Mouse (Mus musculus): ENCODE data around the gene Fth1. TPM values are rescaled to one million over a fixed set of nuclear protein-coding genes. Genes with fewer than 3 reads are reported as not detected.

Fth1 gene
- total and polyA plus RNA-seq, 3 experiments: 1,016 to 28,412 (median 2,660) TPM

DNA sequence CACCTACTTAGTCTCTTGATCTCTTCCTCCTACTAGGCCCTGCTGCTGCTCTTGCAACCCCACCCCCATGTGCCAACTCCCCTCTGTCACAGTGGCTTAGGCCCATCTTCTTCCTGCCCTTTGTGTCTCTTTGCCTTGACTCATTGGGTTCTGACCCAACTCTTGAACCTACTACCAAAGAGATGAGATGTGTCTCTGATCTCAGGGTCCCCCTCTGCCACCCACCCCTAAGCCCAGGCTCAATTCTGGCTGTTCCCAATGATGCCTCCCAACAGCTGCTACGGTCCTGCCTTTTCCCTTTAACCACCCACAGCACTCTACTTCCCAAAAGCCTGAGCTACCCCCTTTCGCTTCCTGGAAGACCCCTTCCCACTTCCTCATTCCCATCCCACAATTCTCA lies 41.6 kb downstream of the Fth1 start:
- ATAC-seq (ENCODE audit: extremely low read depth, insufficient number of reproducible peaks, low FRiP score, poor library complexity, severe bottlenecking) (no peak), DNase-seq (ENCODE audit: low spot score) (no peak)
- no peak for TF ChIP-seq CTCF (IDR thresholded peaks at IDR 0.05; ENCODE audit: low read depth, low read length)
- TF ChIP-seq GATA2 (IDR thresholded peaks at IDR 0.05; ENCODE audit: borderline replicate concordance, low read depth, low read length): no peak
- no peak for TF ChIP-seq POLR2AphosphoS5 (IDR thresholded peaks at IDR 0.05; ENCODE audit: insufficient replicate concordance, low read depth, low read length)
- no peak for TF ChIP-seq GATA1 (IDR thresholded peaks at IDR 0.05; ENCODE audit: borderline replicate concordance, low read length)
- TF ChIP-seq TAL1 (conservative IDR thresholded peaks at IDR 0.05; ENCODE audit: low read depth, low read length): no peak
- H3K9me3 ChIP-seq (replicated peaks): no peaks in the 10 kb centered on the region
- no peak overlapping the region for H3K4me3 ChIP-seq (ENCODE audit: low read depth, low read length)
- peaks cover 80% of the 10 kb centered on the region for H3K4me1 ChIP-seq (ENCODE audit: insufficient read depth, low read depth, low read length)
- no peaks in the 10 kb centered on the region for H3K27me3 ChIP-seq (ENCODE audit: insufficient read depth, low read length)
- peaks cover 17% of the 10 kb centered on the region for H3K36me3 ChIP-seq (replicated peaks)

DNA sequence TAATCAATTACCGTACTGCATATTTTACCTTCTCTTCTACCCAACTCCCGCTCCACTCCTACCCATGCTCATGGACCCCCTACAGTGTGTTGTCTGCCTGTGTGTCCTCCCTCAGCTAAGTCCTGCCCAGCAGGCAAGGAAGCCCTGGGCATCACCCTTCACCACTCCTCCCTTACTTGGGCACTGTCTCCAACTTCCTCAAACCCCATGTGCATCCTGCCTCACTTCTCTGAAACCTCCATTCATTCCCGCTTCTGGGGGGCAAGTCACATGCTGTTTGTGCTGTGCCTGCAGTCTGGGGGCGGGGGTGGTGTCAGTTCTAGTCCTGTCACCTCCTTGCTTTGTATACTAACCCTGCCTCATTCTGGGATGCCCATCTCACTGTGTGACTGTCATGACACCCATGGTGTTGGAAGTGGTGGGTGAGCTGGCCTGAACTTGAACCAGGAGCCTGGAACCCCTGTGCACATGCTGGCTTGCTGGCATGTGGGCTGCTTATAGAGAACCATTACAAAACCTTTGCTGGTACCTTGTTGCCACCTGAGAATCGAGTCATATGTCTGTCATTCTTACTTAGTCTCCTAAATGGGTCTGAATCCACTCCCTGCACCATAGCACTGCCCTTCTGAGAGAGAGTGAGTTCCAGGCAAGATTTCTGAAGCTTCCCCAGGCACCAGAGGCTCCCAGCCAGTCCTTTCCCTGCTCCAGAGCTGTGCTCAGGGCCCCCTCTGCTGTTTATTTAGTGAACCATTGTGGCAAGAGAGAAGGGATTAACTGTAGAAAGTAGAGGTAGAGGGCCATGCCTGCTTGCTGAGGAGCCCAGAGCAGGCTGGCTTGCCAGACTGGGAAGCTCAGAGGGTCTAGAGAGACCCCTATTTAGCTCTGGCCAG lies 42.3 kb downstream of the Fth1 start:
- peaks cover 74% of the 10 kb centered on the region for H3K4me1 ChIP-seq (ENCODE audit: insufficient read depth, low read depth, low read length)
- no peaks in the 10 kb centered on the region for H3K27me3 ChIP-seq (ENCODE audit: insufficient read depth, low read length)
- ATAC-seq (ENCODE audit: extremely low read depth, insufficient number of reproducible peaks, low FRiP score, poor library complexity, severe bottlenecking) (no peak), DNase-seq (ENCODE audit: low spot score) (no peak)
- no peak for TF ChIP-seq CTCF (IDR thresholded peaks at IDR 0.05; ENCODE audit: low read depth, low read length)
- TF ChIP-seq TAL1 (conservative IDR thresholded peaks at IDR 0.05; ENCODE audit: low read depth, low read length): no peak
- no peak for TF ChIP-seq GATA2 (IDR thresholded peaks at IDR 0.05; ENCODE audit: borderline replicate concordance, low read depth, low read length)
- TF ChIP-seq POLR2AphosphoS5 (IDR thresholded peaks at IDR 0.05; ENCODE audit: insufficient replicate concordance, low read depth, low read length): no peak
- TF ChIP-seq GATA1 (IDR thresholded peaks at IDR 0.05; ENCODE audit: borderline replicate concordance, low read length): no peak
- peaks cover 23% of the 10 kb centered on the region for H3K36me3 ChIP-seq (replicated peaks)
- no peak overlapping the region for H3K4me3 ChIP-seq (ENCODE audit: low read depth, low read length)
- H3K9me3 ChIP-seq (replicated peaks): no peaks in the 10 kb centered on the region

DNA sequence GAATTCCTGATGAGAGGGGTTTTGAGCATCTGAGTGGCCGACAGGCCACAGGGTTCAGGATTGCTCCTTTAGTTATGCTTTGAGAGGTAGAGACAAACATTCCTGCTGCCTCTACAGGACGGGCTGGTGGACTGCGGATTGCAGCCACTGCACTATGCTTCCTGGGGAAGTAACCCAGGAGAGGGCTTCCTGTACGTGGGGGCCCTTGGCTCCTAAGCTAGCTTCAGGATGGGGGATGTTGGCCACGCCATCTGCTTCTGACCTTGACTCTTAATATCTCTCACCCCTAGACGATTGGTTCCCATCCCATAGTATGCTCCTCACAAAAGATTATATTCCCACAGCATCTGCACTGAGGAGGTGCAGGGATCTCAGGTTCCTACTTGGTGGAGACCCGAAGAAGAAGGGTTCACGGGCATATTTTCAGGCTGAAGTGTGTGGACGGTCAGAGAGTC lies 42.9 kb downstream of the Fth1 start:
- H3K27me3 ChIP-seq (ENCODE audit: insufficient read depth, low read length): no peaks in the 10 kb centered on the region
- no peak for ATAC-seq (ENCODE audit: extremely low read depth, insufficient number of reproducible peaks, low FRiP score, poor library complexity, severe bottlenecking)
- no peak for DNase-seq (ENCODE audit: low spot score)
- H3K9me3 ChIP-seq (replicated peaks): no peaks in the 10 kb centered on the region
- no peak overlapping the region for H3K4me3 ChIP-seq (ENCODE audit: low read depth, low read length)
- no peak for TF ChIP-seq GATA2 (IDR thresholded peaks at IDR 0.05; ENCODE audit: borderline replicate concordance, low read depth, low read length)
- no peak for TF ChIP-seq GATA1 (IDR thresholded peaks at IDR 0.05; ENCODE audit: borderline replicate concordance, low read length)
- TF ChIP-seq TAL1 (conservative IDR thresholded peaks at IDR 0.05; ENCODE audit: low read depth, low read length): no peak
- no peak for TF ChIP-seq POLR2AphosphoS5 (IDR thresholded peaks at IDR 0.05; ENCODE audit: insufficient replicate concordance, low read depth, low read length)
- no peak for TF ChIP-seq CTCF (IDR thresholded peaks at IDR 0.05; ENCODE audit: low read depth, low read length)
- H3K4me1 ChIP-seq (ENCODE audit: insufficient read depth, low read depth, low read length): peaks cover 67% of the 10 kb centered on the region
- peaks cover 30% of the 10 kb centered on the region for H3K36me3 ChIP-seq (replicated peaks)

DNA sequence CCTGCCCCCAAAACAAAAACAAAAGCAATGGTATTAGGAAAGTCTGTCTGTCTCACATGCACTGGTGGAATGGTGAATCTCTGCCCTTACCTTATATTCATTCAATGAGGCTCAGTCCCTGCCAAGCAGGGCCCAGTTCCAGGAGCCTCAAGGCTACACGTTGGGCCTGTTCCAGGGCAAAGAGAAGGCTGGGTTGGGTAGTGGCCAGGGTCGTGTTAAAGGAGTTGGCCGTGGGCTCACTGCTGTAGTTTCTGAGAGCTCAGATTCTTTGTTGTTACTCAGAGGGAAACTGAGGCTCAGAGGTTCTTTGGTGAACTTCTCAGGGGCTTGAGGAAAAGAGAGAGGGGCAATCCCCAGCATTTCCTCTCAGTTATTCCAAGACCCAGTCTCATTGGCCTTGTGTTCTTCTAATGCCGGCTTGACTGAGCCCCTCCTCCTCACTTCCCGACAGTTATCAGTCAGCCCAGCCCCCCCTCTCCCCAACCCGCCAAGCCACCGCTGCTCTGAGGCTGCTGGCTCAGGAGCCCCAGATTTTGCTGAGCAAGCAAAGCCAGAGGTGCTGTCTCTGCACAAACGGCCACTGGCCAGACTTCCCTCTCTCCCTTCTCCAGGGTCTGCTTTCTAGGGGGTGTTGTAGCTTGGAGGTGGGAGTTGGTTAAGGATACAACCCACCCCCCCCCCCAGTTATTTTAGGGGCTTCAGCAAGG lies 44.9 kb downstream of the Fth1 start:
- TF ChIP-seq GATA2 (IDR thresholded peaks at IDR 0.05; ENCODE audit: borderline replicate concordance, low read depth, low read length) (no peak), GATA1 (IDR thresholded peaks at IDR 0.05; ENCODE audit: borderline replicate concordance, low read length) (no peak), POLR2AphosphoS5 (IDR thresholded peaks at IDR 0.05; ENCODE audit: insufficient replicate concordance, low read depth, low read length) (no peak), TAL1 (conservative IDR thresholded peaks at IDR 0.05; ENCODE audit: low read depth, low read length) (no peak), CTCF (IDR thresholded peaks at IDR 0.05; ENCODE audit: low read depth, low read length) (no peak)
- Histone ChIP-seq H3K36me3 (replicated peaks) (peaks cover 39% of the 10 kb centered on the region), H3K27me3 (ENCODE audit: insufficient read depth, low read length) (no peaks in the 10 kb centered on the region), H3K9me3 (replicated peaks) (no peaks in the 10 kb centered on the region), H3K4me3 (ENCODE audit: low read depth, low read length) (no peak overlapping the region; the same call in 1 of the 2 replicates), H3K4me1 (ENCODE audit: insufficient read depth, low read depth, low read length) (peaks cover 49% of the 10 kb centered on the region)
- ATAC-seq (ENCODE audit: extremely low read depth, insufficient number of reproducible peaks, low FRiP score, poor library complexity, severe bottlenecking) (no peak), DNase-seq (ENCODE audit: low spot score) (no peak)

DNA sequence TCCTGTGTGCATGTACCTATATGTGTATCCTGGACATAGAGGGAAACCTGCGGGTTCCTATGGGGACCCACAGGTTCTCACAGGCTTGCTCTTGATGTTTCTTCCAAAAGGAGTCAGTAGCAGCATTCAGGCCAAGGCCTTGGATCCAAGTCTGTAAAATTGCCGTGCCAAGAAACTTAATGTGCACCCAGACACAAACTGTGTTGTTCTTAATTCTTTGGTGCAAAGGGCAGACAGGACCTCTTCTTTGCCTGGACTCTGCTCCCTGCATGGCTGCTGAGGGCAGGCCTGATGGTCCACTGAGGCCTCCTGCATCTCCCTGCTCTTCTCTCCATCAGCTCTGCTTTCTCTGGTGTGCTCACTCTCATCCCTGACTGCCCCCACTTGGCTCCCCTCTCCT lies 49.3 kb downstream of the Fth1 start:
- ATAC-seq (ENCODE audit: extremely low read depth, insufficient number of reproducible peaks, low FRiP score, poor library complexity, severe bottlenecking): no peak
- no peaks in the 10 kb centered on the region for H3K9me3 ChIP-seq (replicated peaks)
- H3K4me3 ChIP-seq (ENCODE audit: low read depth, low read length): no peak overlapping the region
- no peak for DNase-seq (ENCODE audit: low spot score)
- H3K4me1 ChIP-seq (ENCODE audit: insufficient read depth, low read depth, low read length): peaks cover 25% of the 10 kb centered on the region
- H3K36me3 ChIP-seq (replicated peaks): peaks cover 66% of the 10 kb centered on the region
- TF ChIP-seq CTCF (IDR thresholded peaks at IDR 0.05; ENCODE audit: low read depth, low read length) (no peak), GATA2 (IDR thresholded peaks at IDR 0.05; ENCODE audit: borderline replicate concordance, low read depth, low read length) (no peak), GATA1 (IDR thresholded peaks at IDR 0.05; ENCODE audit: borderline replicate concordance, low read length) (no peak)
- H3K27me3 ChIP-seq (ENCODE audit: insufficient read depth, low read length): no peaks in the 10 kb centered on the region

All from G1E (cell line).